Mouse (Mus musculus) adrenal gland, adult 18-20 months (tissue): ENCODE data around the gene Pcbp1. TPM values are rescaled to one million over a fixed set of nuclear protein-coding genes. Genes with fewer than 3 reads are reported as not detected.
"Not testable (repeated sequence)": the region's sequence is repeated elsewhere in the genome, so short reads cannot be mapped to it uniquely, and the experiment has no call there.

ENCODE experiments used
- DNase-seq, 2 experiments: peaks; one replicate each; pipeline ENCODE4 v3.0.0; 2021 to 2022; ENCODE audit warnings: low spot score in 2 of 2
- long read RNA-seq, 2 experiments: library from polyadenylated mRNA; stranded (forward); transcript quantifications; one replicate each; pipeline ENCODE4 v2.0.0; 2021
- total RNA-seq, 2 experiments: library from RNA; stranded (reverse); gene quantifications; 1 replicate in 1 of 2; 2 replicates in 1 of 2; pipeline ENCODE4 v1.2.3; 2021

The Pcbp1 gene
- 100 to 1,000 TPM; 331 to 339 TPM for total RNA-seq
- long read RNA-seq, experiment 1, transcript Pcbp1-201 (1 exons, 1,830 nt) = major isoform, 312 of 312 reads
- long read RNA-seq, experiment 1, partial matches to known transcripts = 0 of 312 reads
- long read RNA-seq, experiment 1, other reads (novel, unspliced or antisense) = 0 of 312 reads
- long read RNA-seq, experiment 2, transcript Pcbp1-201 (1 exons, 1,830 nt) = major isoform, 589 of 591 reads
- long read RNA-seq, experiment 2, partial matches to known transcripts = 0 of 591 reads
- long read RNA-seq, experiment 2, other reads (novel, unspliced or antisense) = 2 of 591 reads

- DNase-seq = peak; percentile 99 to 100
Measured at GRCm38 (mm10) chr6:86526032-86526960, at the start of gene Pcbp1. TSS of gene Pcbp1 (minus strand) at chr6:86526321.

- DNase-seq = no peak
Measured at GRCm38 (mm10) chr6:86574495-86574894, 48.4 kb upstream of the Pcbp1 start.

GRCm38 (mm10) chr6:86570830-86571229, 44.7 kb upstream of the Pcbp1 start:
- DNase-seq = no peak

- peak in 1 of 2 experiments; percentile 38 for DNase-seq
Measured at GRCm38 (mm10) chr6:86569461-86569820, 43.3 kb upstream of the Pcbp1 start.

GRCm38 (mm10) chr6:86568816-86569460, 42.8 kb upstream of the Pcbp1 start:
- no peak for DNase-seq

GRCm38 (mm10) chr6:86565782-86566181, 39.7 kb upstream of the Pcbp1 start:
- DNase-seq = no peak

GRCm38 (mm10) chr6:86557182-86557581, 31.1 kb upstream of the Pcbp1 start:
- DNase-seq = not testable (repeated sequence)

GRCm38 (mm10) chr6:86556345-86557058, 30.4 kb upstream of the Pcbp1 start:
- no peak for DNase-seq

- DNase-seq = no peak
Measured at GRCm38 (mm10) chr6:86550587-86550986, 24.5 kb upstream of the Pcbp1 start.

- DNase-seq = no peak
Measured at GRCm38 (mm10) chr6:86547880-86548367, 21.8 kb upstream of the Pcbp1 start.

- no peak for DNase-seq
Measured at GRCm38 (mm10) chr6:86547228-86547755, 21.2 kb upstream of the Pcbp1 start.

- DNase-seq = no peak
Measured at GRCm38 (mm10) chr6:86545236-86545635, 19.1 kb upstream of the Pcbp1 start.

GRCm38 (mm10) chr6:86543869-86544268, 17.7 kb upstream of the Pcbp1 start:
- no peak for DNase-seq

- no peak for DNase-seq
Measured at GRCm38 (mm10) chr6:86543060-86543459, 16.9 kb upstream of the Pcbp1 start.

GRCm38 (mm10) chr6:86541650-86542049, 15.5 kb upstream of the Pcbp1 start:
- no peak for DNase-seq

- no peak for DNase-seq
Measured at GRCm38 (mm10) chr6:86528451-86528785, 2.3 kb upstream of the Pcbp1 start.

- DNase-seq = no peak
Measured at GRCm38 (mm10) chr6:86527766-86528450, 1.8 kb upstream of the Pcbp1 start.

GRCm38 (mm10) chr6:86526961-86527740, 1.0 kb upstream of the Pcbp1 start:
- DNase-seq = peak; percentile 80 to 86

- peak in 1 of 2 experiments; percentile 75 for DNase-seq
Measured at GRCm38 (mm10) chr6:86525646-86526031, 482 bp downstream of the Pcbp1 start.
